Mouse (Mus musculus) retina, embryonic 14.5 days (tissue): ENCODE data around the gene Fyn.

Source experiments
- DNase-seq: peaks from one replicate; pipeline ENCODE4 v3.0.0-alpha.2; 2015; ENCODE audit warnings: low spot score

Gene Fyn

GRCm38 (mm10) chr10:39535347-39535746 is 166.7 kb downstream of the Fyn start:
- no peak for DNase-seq

GRCm38 (mm10) chr10:39536258-39536657 is 167.6 kb downstream of the Fyn start:
- no peak for DNase-seq

GRCm38 (mm10) chr10:39540012-39540647 is 171.5 kb downstream of the Fyn start:
- DNase-seq: no peak

GRCm38 (mm10) chr10:39540995-39541394 is 172.3 kb downstream of the Fyn start:
- peak; percentile 83 for DNase-seq

- DNase-seq: no peak
These were observed 172.8 kb downstream of the Fyn start for GRCm38 (mm10) chr10:39541451-39541874.

- no peak for DNase-seq
These were observed 173.4 kb downstream of the Fyn start for GRCm38 (mm10) chr10:39541951-39542521.

GRCm38 (mm10) chr10:39542535-39543257 is 174.0 kb downstream of the Fyn start:
- no peak for DNase-seq

- DNase-seq: no peak
These were observed 174.7 kb downstream of the Fyn start for GRCm38 (mm10) chr10:39543258-39543770.

GRCm38 (mm10) chr10:39547369-39548074 is 178.9 kb downstream of the Fyn start:
- no peak for DNase-seq

GRCm38 (mm10) chr10:39550791-39551190 is 182.1 kb downstream of the Fyn start:
- no peak for DNase-seq

- DNase-seq: no peak
These were observed 183.1 kb downstream of the Fyn start for GRCm38 (mm10) chr10:39551637-39552185.

GRCm38 (mm10) chr10:39552351-39552814 is 183.7 kb downstream of the Fyn start:
- peak; percentile 61 for DNase-seq

- DNase-seq: no peak
These were observed 184.2 kb downstream of the Fyn start for GRCm38 (mm10) chr10:39552903-39553302.

GRCm38 (mm10) chr10:39555289-39555715 is 186.6 kb downstream of the Fyn start:
- peak; percentile 37 for DNase-seq

GRCm38 (mm10) chr10:39555740-39556139 is 187.1 kb downstream of the Fyn start:
- peak; percentile 35 for DNase-seq

- no peak for DNase-seq
These were observed 188.7 kb downstream of the Fyn start for GRCm38 (mm10) chr10:39557360-39557759.

- DNase-seq: no peak
These were observed 189.2 kb downstream of the Fyn start for GRCm38 (mm10) chr10:39557851-39558250.

GRCm38 (mm10) chr10:39558492-39559005 is 189.9 kb downstream of the Fyn start:
- DNase-seq: no peak

GRCm38 (mm10) chr10:39559321-39559720 is 190.7 kb downstream of the Fyn start:
- DNase-seq: no peak

- no peak for DNase-seq
These were observed 193.7 kb downstream of the Fyn start for GRCm38 (mm10) chr10:39562383-39562782.

- no peak for DNase-seq
These were observed 195.0 kb downstream of the Fyn start for GRCm38 (mm10) chr10:39563552-39564223.
